Mouse (Mus musculus) skeletal muscle tissue, adult 2 months (tissue): ENCODE results near the gene Gabarapl1.

Source experiments
- DNase-seq: peaks from one replicate; pipeline ENCODE4 v3.0.0-alpha.2; 2012; ENCODE audit warnings: low read depth, low spot score

Gene Gabarapl1

DNA sequence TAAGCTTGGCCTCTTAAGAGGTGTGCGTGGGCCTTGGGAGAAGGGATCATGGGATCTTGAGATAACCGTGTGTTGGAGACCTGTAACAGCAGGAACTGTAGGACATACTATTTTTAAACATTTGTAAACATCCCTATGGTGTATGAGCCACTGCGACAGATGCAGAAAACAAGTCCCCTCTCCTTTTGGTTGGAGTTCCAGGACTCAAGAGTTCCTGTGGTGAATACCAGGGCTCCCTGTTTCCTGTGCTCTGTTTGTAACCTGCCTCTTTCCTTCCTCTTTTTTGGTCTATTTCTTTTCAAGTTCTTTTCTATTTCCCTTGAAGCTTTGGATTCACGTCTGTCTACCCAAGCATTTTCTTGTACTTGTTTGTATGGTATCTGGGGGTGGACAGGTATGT is 2.8 kb downstream of the Gabarapl1 start:
- no peak for DNase-seq

DNA sequence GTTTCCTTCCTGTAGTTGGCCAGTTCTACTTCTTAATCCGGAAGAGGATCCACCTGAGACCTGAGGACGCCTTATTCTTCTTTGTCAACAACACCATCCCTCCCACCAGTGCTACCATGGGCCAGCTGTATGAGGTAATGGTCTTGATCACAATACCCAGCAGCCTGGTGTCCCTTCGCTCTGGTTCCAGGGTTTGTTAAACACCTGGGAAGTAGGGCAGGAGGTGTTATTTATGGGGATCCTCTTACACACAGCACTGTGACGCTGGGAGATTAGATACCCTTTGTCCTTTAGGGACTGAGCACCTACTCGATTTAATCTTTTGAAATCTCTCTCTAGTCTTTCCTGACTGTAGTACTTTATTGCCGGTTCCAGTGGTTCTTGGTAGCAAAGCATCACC is 5.6 kb downstream of the Gabarapl1 start:
- DNase-seq: no peak

DNA sequence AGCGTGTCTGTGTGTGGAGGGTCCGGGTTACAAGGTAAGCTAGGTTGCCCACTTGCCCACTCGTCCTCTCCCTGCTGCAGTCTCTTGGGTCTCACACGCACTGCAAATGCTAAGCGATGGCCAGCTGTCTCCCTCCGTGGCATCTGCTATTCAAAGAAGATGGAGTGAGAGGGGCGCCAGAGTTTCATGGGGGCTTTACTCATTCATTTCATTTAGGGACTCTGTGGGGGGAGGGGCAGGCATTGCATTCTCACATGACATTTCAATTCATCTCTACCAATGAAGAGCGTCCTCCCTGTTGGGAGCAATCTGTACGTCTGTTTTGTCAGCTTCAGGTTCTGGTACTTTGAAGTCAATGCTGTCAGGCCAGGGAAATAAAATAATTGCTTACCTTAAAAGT is 9.0 kb downstream of the Gabarapl1 start:
- no peak for DNase-seq

DNA sequence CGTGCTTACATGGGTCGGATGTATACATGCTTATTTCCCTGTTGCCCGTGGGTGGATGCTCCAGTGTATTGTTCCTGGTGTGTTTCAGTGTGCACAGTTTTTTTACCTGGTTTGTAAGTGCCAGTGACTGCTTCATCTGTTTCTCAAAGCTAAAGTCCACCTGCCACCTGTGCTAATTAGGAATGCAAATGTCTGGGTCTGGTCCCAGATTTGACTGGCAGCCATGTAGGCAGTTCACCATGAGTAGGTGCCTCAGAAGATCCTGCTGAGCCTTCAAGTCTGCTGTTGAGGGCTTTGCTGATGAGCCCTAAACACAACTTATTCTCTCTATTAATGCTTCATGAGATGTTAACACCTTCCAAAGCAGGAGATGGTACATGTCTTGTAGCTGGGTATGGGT is 9.6 kb downstream of the Gabarapl1 start:
- no peak for DNase-seq

DNA sequence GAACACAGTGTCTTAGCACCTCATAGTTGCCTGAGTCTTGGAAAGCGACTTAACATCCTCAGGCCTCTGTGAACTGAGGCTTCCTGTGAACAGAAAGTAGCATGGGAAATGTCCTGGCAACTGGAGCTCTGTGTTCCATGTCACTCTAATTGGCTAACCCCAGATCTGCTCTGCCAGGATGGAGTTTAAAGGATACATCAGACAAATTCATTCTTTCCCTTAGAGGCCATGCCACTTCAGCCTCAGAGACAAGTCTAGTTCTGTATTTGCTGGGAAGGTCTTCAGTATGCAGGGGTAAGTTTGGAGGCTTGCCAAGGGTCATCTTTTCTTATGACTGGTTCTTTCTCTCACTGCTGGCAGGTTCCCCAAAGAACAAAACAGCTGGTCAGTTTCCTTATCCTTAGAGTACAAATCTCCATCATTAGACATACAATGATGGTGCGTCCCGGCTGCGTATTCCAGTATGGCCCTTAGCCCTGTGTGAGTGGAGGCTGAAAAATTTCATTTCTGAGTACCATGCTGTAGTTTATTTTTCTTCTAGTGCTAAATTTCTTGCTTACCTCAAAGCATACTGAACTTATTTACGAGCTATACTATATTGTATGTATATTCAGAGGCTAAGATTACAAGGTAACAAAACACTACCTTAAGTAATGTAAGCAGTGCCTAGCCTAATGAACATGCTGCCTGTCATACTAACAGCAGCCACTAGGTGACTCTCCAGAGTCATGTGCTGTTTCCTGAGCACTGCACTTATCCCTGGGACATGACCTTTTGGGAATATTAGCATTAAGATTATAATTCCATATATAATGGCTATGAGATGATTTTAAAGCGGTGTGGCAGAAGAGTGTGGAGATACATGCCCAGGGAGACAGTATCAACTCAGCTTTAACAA is 11.0 kb downstream of the Gabarapl1 start:
- DNase-seq: peak; percentile 45

DNA sequence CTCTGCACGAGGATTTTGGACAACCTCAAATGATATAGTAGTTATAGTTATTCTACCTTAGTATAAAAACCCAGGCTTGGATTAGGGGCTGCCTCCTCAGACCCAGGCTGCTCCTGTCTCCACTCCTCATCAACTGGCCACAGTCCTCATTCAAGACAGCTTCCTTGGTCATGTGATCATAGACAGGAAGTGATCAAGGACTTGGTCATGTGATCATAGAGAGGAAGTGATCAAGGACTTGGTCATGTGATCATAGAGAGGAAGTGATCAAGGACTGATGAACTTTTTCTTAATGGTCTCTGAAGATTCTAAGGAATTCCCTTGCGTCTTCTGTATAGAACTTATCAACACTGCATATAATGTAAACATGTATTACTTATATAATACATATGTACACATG is 14.3 kb downstream of the Gabarapl1 start:
- no peak for DNase-seq

DNA sequence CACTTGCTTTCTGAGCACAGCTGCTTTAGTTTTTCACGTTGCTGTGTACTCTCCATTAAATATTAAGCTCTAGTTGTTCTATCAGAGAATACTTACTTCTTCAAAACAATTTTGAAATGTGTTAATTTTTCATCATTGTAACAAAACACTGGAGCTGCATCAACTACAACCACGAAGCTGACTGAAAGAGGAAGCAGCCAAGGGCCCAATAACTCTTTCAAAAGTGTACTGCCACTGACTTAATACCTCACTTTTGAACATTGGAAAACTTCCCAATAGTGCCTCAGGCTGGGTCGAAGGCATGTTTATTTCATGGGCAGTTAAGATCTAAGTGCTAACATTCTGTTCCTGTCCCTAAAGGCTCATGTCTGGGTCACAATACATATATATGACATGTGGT is 15.0 kb downstream of the Gabarapl1 start:
- DNase-seq: no peak

DNA sequence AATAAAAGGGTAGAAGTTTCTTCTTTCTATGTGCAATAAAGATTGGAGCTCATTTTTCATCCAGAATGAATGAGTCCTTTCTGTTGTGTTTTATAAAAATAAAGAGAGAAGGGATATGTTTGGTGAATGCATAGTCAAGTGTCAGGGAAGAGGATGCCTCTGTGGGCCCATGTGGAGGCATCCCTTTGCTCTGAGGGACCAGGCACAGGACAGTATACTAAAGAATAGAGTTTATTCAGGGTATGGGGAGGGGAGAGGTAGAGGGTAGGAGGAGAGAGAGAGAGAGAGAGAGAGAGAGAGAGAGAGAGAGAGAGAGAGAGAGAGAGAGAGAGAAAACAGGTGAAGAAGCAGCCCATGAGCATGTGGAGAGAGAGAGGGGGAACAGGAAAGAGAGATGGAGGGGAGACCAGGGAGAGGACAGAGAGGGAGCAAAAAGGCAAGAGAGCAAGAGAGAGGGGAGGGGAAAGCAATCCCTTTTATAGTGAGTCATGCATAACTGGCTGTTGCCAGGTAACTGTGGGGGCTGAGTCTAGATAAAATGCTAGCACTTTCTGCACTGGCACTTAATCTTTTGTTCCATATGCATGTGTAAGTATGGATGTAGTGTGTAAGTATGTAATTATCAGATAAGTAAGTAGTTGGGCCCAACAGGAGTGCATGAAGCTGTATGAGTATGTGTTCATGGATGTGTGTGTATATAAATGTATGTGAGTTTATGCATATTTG is 24.5 kb downstream of the Gabarapl1 start:
- no peak for DNase-seq

DNA sequence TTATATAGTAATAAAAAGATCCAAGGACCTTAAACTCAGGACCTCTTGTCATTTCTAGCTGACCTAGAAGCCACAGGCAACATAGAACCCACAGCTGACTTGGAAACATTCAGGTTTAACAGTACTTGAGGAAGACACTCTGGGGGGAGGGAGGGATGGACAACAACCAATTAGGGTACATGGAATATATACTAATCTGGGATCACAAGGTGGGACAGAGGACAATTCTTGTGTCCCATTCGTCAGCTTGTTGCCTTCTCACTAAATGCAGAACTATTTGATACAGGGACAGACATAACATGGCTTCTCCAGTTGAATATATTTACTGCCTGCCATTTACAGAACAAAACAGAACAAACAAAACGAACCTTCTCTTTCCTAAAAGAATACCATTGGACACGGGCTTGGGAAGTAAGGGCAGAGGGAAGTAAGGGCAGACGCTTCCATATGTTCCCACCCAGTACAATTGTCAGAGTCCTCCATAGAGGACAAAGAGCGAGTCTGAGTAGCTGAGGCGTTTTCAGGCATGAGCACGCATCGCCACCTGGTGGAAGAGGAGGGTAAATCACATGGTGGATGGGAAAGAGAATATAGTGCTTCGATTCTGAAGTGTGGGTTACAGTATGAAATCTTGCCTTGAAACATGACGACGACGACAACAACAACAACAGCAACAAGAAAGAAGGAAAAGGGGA is 26.1 kb downstream of the Gabarapl1 start:
- DNase-seq: peak; percentile 25

DNA sequence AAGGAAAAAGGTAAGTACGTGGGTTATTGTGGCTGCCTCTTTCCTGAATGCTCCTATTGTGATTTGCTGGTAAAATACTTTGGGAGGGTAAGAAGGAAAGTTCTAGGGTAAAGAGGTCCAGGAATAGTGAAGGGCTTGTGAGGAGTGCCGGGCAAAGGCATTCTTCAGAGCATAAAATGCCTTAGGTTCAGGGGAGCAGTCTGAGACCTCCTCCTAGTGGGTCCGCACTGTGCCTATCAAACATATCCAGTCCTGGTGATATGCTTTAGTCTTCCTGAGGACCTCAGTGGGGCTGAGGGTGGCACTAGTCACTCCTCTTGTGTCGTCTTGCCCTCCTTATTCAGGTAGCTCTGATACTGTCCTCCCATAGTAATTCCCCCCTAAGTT is 26.7 kb downstream of the Gabarapl1 start:
- no peak for DNase-seq

DNA sequence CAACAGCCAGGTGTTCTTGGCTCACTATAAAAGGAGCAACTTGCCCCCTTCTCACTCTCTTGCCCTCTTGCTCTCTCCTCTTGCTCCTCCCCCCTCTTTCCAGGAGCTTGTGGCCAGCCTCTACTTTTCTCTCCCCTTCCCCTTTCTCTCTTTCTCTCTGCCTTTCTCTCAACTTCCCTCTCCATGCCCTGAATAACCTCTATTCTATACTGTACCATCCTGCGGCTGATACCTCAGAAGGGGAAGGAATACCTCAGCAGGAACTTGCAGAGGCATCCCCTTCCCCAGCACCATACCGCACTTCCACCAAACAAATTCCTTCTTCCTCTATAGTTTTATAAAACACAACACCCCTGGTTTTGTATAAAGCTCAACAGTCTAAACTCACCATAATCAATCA is 32.3 kb downstream of the Gabarapl1 start:
- DNase-seq: no peak

DNA sequence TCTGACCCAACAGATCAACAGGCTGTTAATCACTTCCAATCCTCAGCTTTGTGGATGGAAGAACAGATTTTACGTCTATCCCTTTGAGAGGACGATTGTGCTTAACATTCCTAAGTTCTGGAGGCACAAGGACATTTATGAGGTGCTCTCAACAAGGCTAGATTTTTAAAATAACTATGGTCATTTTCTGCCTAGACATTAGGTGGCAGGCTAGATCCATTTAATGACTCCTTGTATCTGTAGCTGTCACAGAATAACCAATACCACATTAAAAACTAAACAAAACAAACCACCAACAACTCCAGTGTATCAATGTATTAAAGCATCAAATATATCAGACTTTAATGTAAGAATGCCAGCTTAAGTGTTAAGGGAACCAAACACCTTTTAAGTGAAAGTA is 42.4 kb downstream of the Gabarapl1 start:
- DNase-seq: no peak

DNA sequence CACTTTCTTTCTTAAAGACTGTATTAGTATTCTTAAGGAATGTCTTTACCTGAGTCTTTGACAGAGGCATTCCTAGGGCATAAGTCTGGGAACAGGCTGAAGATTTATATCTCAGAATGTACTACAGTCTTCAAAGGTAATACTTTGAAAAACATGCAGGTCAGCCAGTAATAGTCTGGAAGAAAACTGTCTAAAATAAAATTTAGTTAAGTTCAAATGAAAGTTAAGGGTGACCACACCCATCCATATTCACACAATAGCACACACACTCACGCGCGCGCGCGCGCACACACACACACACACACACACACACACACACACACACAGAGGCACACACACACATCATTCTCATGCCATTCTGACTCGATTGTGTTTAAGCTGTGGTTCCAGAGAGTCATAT is 44.6 kb downstream of the Gabarapl1 start, which contains the start of gene Klre1:
Gene Klre1, plus strand, starts transcription at position 301 of the 400 bp plus-strand sequence.
- DNase-seq: no peak

DNA sequence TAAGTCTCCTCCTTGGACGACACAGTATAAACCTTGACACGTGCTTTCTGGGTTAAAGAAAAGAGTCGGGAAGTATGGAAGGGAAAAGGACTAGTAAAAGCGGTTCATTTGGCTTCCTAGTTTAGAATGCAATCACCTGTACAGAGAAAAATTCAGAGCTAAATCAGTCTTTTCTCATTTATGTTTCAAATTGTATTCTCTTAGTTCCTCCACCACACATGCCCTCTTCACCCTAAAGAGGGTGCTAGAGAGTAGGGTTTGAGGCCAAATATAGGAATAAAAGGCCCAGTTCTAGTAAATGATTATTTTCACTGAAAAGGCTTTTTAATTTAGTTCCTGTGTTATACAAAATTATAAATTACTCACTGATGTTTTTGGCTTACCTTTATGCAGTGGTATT is 48.3 kb downstream of the Gabarapl1 start:
- no peak for DNase-seq

DNA sequence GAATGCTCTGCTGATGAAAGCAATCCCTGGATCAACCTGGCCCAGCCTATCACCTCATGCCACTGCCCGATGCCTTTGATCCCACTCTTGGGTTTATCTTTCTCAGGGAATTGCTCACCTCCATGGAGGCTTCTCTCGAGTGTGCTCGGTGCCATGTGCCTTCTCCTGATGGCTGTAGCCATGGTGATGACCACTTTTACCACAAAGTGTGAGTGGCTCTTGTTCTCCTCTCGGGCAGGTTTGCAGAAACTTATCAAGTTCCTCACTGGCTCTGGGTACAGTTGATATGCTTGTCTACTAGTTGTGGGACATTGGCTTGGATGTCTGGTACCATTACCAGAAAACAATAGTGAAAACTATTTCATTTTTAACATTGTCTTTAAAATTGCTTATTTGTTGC is 48.9 kb downstream of the Gabarapl1 start:
- no peak for DNase-seq

DNA sequence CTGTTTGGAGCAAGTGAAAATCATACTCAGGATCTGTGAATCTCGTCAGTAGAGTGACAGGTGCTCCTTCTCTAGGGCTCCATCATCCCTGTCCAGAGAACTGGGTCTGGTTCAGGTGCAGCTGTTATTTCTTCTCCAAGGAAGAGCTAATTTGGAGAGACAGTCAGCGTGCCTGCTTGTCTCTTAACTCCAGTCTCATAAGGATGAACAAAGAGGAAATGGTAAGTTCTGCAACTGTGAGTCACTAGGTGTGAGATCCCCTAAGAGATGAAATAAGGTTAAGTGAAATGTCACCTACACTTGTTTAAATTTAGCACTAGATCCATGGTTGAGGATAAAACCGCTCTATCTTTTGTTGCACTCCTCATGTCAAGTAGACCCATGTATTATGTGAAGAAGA is 50.1 kb downstream of the Gabarapl1 start:
- DNase-seq: no peak

DNA sequence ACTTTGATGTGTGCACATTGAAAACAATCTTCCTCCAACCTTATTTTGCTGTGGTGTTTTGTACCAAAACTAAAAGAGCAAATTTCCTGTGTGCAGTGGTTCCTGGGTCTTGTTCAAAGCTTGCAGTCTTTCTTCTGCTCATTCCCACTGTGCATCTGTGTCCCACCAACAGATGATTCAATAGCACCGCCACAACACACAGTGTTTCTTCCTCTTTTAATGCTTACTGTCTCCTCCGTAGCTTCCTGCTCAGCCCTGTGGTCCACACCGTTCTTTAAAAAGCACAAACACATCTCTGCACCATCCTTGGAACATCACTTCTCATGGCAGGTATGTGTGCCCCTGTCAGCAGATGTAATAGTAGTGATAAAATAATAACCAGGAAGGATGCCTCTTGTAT is 58.5 kb downstream of the Gabarapl1 start, which contains the start of gene Klrd1:
Gene Klrd1, plus strand, starts transcription at position 275 of the 400 bp plus-strand sequence.
- DNase-seq: no peak
